8 mouse cellular contexts compared by ENCODE assay signal in genomic region chr3:142881872-142882623, GRCm38 (mm10). TPM values are rescaled to one million over a fixed set of nuclear protein-coding genes. Genes with fewer than 3 reads are reported as not detected.
DNase-seq lines count a peak whose midpoint lies in the region; ATAC-seq lines count a peak whose summit lies in the region.

Gene Pkn2 (minus strand): TSS chr3:142882004.

- peak; percentile 98 for DNase-seq in adipocyte (ENCODE audit: low spot score)
- peak; percentile 97 for DNase-seq in embryo, embryonic 10 days (ENCODE audit: low spot score)
- peak; percentile 100 for DNase-seq in gastrocnemius, postnatal 10 days
- DNase-seq in induced T-regulatory cell, adult 2 months (ENCODE audit: low read depth) = peak; percentile 99
- peak; percentile 93 to 98 for DNase-seq in left cerebral cortex, adult 9 months (ENCODE audit: low spot score in 2 of 2)
- DNase-seq in right cerebral cortex, postnatal 14 days = peak; percentile 99
- peak; percentile 99 for DNase-seq in urinary bladder, postnatal 36 days (ENCODE audit: low spot score in 2 of 2)

- ATAC-seq in megakaryocyte progenitor cell, adult 5-6 weeks (replicated peaks; ENCODE audit: poor library complexity) = peak; percentile 73

RNA-seq across cellular contexts. Expression of gene Pkn2, which starts in this region (rescaled TPM):
- 10 to 100 TPM; 34.7 to 44.0 TPM for total RNA-seq in gastrocnemius, postnatal 10 days (2021)
- 42.1 and 51.9 TPM in 2 replicates for total RNA-seq in megakaryocyte progenitor cell, adult 5-6 weeks (2015)
- total RNA-seq in megakaryocyte progenitor cell, adult 5-6 weeks (2017) = 51.3 and 53.8 TPM in 2 replicates

Comparison
In these comparisons a context has a peak if more than half of its experiments do, and no peak if none do; other contexts are left out.
1. Peak in every context shown above with its lines: DNase-seq and ATAC-seq.